Mouse (Mus musculus) kidney, postnatal 0 days (tissue): ENCODE measurements at regions not wholly inside any gene's neighbourhood (a gene's known extent, or its start where the extent isn't known, plus 50 kb on each side); places are given as distances from the start of the nearest gene placed in this dataset.

Experiments
- ATAC-seq: fragments of 200-750 bp; cut with Nextera tagmentation; replicated peaks from 2 replicates; pipeline ENCODE4 v1.8.0; 2017; ENCODE audit warnings: low read depth, moderate number of reproducible peaks, moderate TSS enrichment, moderate library complexity; ENCODE audit not compliant: low FRiP score
- DNase-seq: peaks from one replicate; pipeline ENCODE4 v3.0.0-alpha.2; 2016; ENCODE audit warnings: low spot score
- H3K27ac ChIP-seq: fragments of 300-500 bp; sonication (generic); 2 replicates; pipeline ENCODE4 v1.5.1; 2014; ENCODE audit warnings: mild to moderate bottlenecking
- H3K27me3 ChIP-seq: fragments of 300-500 bp; sonication (generic); 2 replicates; pipeline ENCODE4 v1.6.1; 2014; ENCODE audit warnings: low read length, mixed read lengths; ENCODE audit not compliant: insufficient read depth
- H3K36me3 ChIP-seq: fragments of 300-500 bp; sonication (generic); 2 replicates; pipeline ENCODE4 v1.6.1; 2014; ENCODE audit warnings: low read length, mixed read lengths; ENCODE audit not compliant: insufficient read depth
- H3K4me1 ChIP-seq: fragments of 300-500 bp; sonication (generic); replicated peaks from 2 replicates; pipeline ENCODE4 v1.6.1; 2014; ENCODE audit warnings: antibody characterized with exemption, low read length, mixed read lengths; ENCODE audit not compliant: insufficient read depth
- H3K4me2 ChIP-seq: fragments of 300-500 bp; sonication (generic); 2 replicates; pipeline ENCODE4 v1.6.1; 2014; ENCODE audit warnings: mild to moderate bottlenecking, low read length, moderate library complexity, mixed read lengths
- H3K4me3 ChIP-seq: fragments of 300-500 bp; sonication (generic); replicated peaks from 2 replicates; pipeline ENCODE4 v1.5.1; 2014; ENCODE audit warnings: low read depth, low read length
- H3K9ac ChIP-seq: fragments of 300-500 bp; sonication (generic); 2 replicates; pipeline ENCODE4 v1.6.1; 2014; ENCODE audit warnings: low read depth, low read length
- H3K9me3 ChIP-seq: fragments of 300-500 bp; sonication (generic); replicated peaks from 2 replicates; pipeline ENCODE4 v1.6.1; 2016; ENCODE audit warnings: low read length, inconsistent platforms, mixed read lengths
- CTCF ChIP-seq: IDR thresholded peaks from 2 replicates; pipeline ENCODE4 v1.5.1; 2016; ENCODE audit warnings: antibody characterized with exemption, low read depth, mild to moderate bottlenecking, moderate library complexity
- WGBS: fragments of 180-500 bp; shearing (Covaris S2); extraction: QIAGEN DNeasy Blood & Tissue Kit; methylation state at CpG from one replicate; pipeline ENCODE4 v1.1.7; 2014; 5-methylcytosine and 5-hydroxymethylcytosine counted together

GRCm38 (mm10) chr4:29604322-29604721 lies 791.4 kb downstream of the Epha7 start:
- Histone ChIP-seq H3K27ac (no peak overlapping the region), H3K36me3 (no peaks in the 10 kb centered on the region), H3K9ac (no peak overlapping the region), H3K4me3 (no peak overlapping the region), H3K27me3 (no peaks in the 10 kb centered on the region), H3K4me1 (no peaks in the 10 kb centered on the region), H3K4me2 (no peak overlapping the region), H3K9me3 (no peaks in the 10 kb centered on the region)
- DNase-seq = no peak
- ATAC-seq = no peak
- WGBS = 80% methylated on average over 2 of the region's 2 CpGs
- no peak for TF ChIP-seq CTCF

GRCm38 (mm10) chr4:29617910-29618309 lies 805.0 kb downstream of the Epha7 start:
- no peak overlapping the region for H3K4me2 ChIP-seq
- WGBS = 79% methylated on average over 3 of the region's 3 CpGs
- no peak overlapping the region for H3K4me3 ChIP-seq
- no peaks in the 10 kb centered on the region for H3K27me3 ChIP-seq
- DNase-seq (no peak), ATAC-seq (no peak)
- no peaks in the 10 kb centered on the region for H3K36me3 ChIP-seq
- no peaks in the 10 kb centered on the region for H3K9me3 ChIP-seq
- no peaks in the 10 kb centered on the region for H3K4me1 ChIP-seq
- H3K9ac ChIP-seq = no peak overlapping the region
- TF ChIP-seq CTCF = no peak
- H3K27ac ChIP-seq = no peak overlapping the region

- ATAC-seq = no peak
Measured at GRCm38 (mm10) chr4:29644839-29645565, 832.1 kb downstream of the Epha7 start.

GRCm38 (mm10) chr4:29653951-29654350 lies 841.0 kb downstream of the Epha7 start:
- Histone ChIP-seq H3K4me3 (no peak overlapping the region), H3K27me3 (no peaks in the 10 kb centered on the region), H3K27ac (no peak overlapping the region), H3K4me2 (no peak overlapping the region), H3K9me3 (no peaks in the 10 kb centered on the region), H3K4me1 (no peaks in the 10 kb centered on the region), H3K36me3 (no peaks in the 10 kb centered on the region), H3K9ac (no peak overlapping the region)
- ATAC-seq (no peak), DNase-seq (no peak)
- 70% methylated on average over 2 of the region's 2 CpGs for WGBS
- TF ChIP-seq CTCF = no peak

More at GRCm38 (mm10) chr4:29644839-29645565, 832.1 kb downstream of the Epha7 start:
- H3K4me1 ChIP-seq = no peaks in the 10 kb centered on the region
- no peaks in the 10 kb centered on the region for H3K36me3 ChIP-seq
- no peak overlapping the region for H3K9ac ChIP-seq
- no peaks in the 10 kb centered on the region for H3K27me3 ChIP-seq
- no peak for TF ChIP-seq CTCF
- H3K9me3 ChIP-seq = no peaks in the 10 kb centered on the region
- no peak overlapping the region for H3K27ac ChIP-seq
- DNase-seq = peak; percentile 13
- H3K4me3 ChIP-seq = no peak overlapping the region
- H3K4me2 ChIP-seq = no peak overlapping the region
- WGBS = 48% methylated on average over 2 of the region's 2 CpGs

- WGBS = 91% methylated on average over 1 of the region's 1 CpGs
- Histone ChIP-seq H3K36me3 (no peaks in the 10 kb centered on the region), H3K9me3 (no peaks in the 10 kb centered on the region), H3K27ac (no peak overlapping the region), H3K4me2 (no peak overlapping the region), H3K4me3 (no peak overlapping the region), H3K27me3 (no peaks in the 10 kb centered on the region), H3K9ac (no peak overlapping the region), H3K4me1 (no peaks in the 10 kb centered on the region)
- ATAC-seq = no peak
- no peak for DNase-seq
- no peak for TF ChIP-seq CTCF
Measured at GRCm38 (mm10) chr4:29655606-29656005, 842.7 kb downstream of the Epha7 start.

GRCm38 (mm10) chr4:29661140-29662108 lies 848.5 kb downstream of the Epha7 start:
- Histone ChIP-seq H3K9me3 (no peaks in the 10 kb centered on the region), H3K4me3 (no peak overlapping the region), H3K27ac (no peak overlapping the region), H3K4me1 (no peaks in the 10 kb centered on the region), H3K9ac (no peak overlapping the region), H3K27me3 (no peaks in the 10 kb centered on the region), H3K4me2 (no peak overlapping the region), H3K36me3 (no peaks in the 10 kb centered on the region)
- no peak for TF ChIP-seq CTCF
- DNase-seq = no peak
- WGBS = 56% methylated on average over 6 of the region's 6 CpGs
- ATAC-seq = no peak
